Mouse (Mus musculus) liver, adult 2 months (tissue): Measurements from ENCODE around the gene Rad51c. TPM values are rescaled to one million over a fixed set of nuclear protein-coding genes. Genes with fewer than 3 reads are reported as not detected.
"Not testable (repeated sequence)": the region's sequence is repeated elsewhere in the genome, so short reads cannot be mapped to it uniquely, and the experiment has no call there.

Experiments used
- DNase-seq: peaks from one replicate; pipeline ENCODE4 v3.0.0-alpha.2; 2011; ENCODE audit warnings: low read depth, low spot score; ENCODE audit errors: extremely low read depth
- H3K27ac ChIP-seq: fragments of 200-500 bp; replicated peaks from 2 replicates; pipeline ENCODE4 v1.5.1; 2012; ENCODE audit warnings: low read depth, mild to moderate bottlenecking, control low read depth, inconsistent platforms, low read length; ENCODE audit not compliant: insufficient read depth
- H3K27me3 ChIP-seq: fragments of 200-500 bp; 2 replicates; pipeline ENCODE4 v1.6.1; 2012; ENCODE audit warnings: mild to moderate bottlenecking, moderate library complexity, low read length, inconsistent platforms; ENCODE audit not compliant: control insufficient read depth, insufficient read depth
- H3K36me3 ChIP-seq: fragments of 200-500 bp; 2 replicates; pipeline ENCODE4 v1.6.1; 2012; ENCODE audit warnings: low read length, inconsistent platforms; ENCODE audit not compliant: control insufficient read depth, insufficient read depth
- H3K4me1 ChIP-seq: fragments of 200-500 bp; 2 replicates; pipeline ENCODE4 v1.6.1; 2011; ENCODE audit warnings: low read length; ENCODE audit not compliant: control insufficient read depth, insufficient read depth
- H3K4me3 ChIP-seq: fragments of 200-500 bp; 2 replicates; pipeline ENCODE4 v1.5.1; 2011; ENCODE audit warnings: low read depth, mild to moderate bottlenecking, control low read depth, low read length, moderate library complexity; ENCODE audit not compliant: insufficient read depth
- H3K79me2 ChIP-seq: fragments of 200-500 bp; 2 replicates; pipeline ENCODE4 v1.6.1; 2012; ENCODE audit warnings: inconsistent platforms, mild to moderate bottlenecking, low read length, moderate library complexity; ENCODE audit not compliant: control insufficient read depth, insufficient read depth
- H3K9ac ChIP-seq: fragments of 200-500 bp; 2 replicates; pipeline ENCODE4 v1.6.1; 2012; ENCODE audit warnings: low read depth, mild to moderate bottlenecking, control low read depth, inconsistent platforms, low read length
- CTCF ChIP-seq: fragments of 200-500 bp; IDR thresholded peaks from 2 replicates; pipeline ENCODE4 v1.5.1; 2011; ENCODE audit warnings: low read depth, low read length, control low read depth
- POLR2A ChIP-seq: fragments of 200-500 bp; IDR thresholded peaks from 2 replicates; pipeline ENCODE4 v1.6.1; 2011; ENCODE audit warnings: low read length, control low read depth; ENCODE audit not compliant: insufficient read depth; ENCODE audit errors: extremely low read depth
- WGBS: fragments of 180-500 bp; shearing (Covaris S2); methylation state at CpG from one replicate; pipeline ENCODE4 v1.1.7; 2018; 5-methylcytosine and 5-hydroxymethylcytosine counted together
- polyA plus RNA-seq: library from polyadenylated mRNA; depleted of rRNA; stranded (reverse); fragments of >200 nt; gene quantifications from 2 replicates; pipeline ENCODE4 v1.2.3, GENCODE M21; 2012
- total RNA-seq: library from RNA; depleted of rRNA; stranded (reverse); fragments of >200 nt; gene quantifications from 2 replicates; pipeline ENCODE4 v1.2.3, GENCODE M21; 2014

Gene Rad51c
- total and polyA plus RNA-seq, 2 experiments: 0.28 to 0.32 TPM

GRCm38 (mm10) chr11:87420861-87421260 is 16.1 kb upstream of the Rad51c start:
- Histone ChIP-seq H3K27ac (no peak overlapping the region), H3K36me3 (no peaks in the 10 kb centered on the region), H3K4me1 (peaks cover 1% of the 10 kb centered on the region; the same call in 1 of the 2 replicates), H3K4me3 (no peak overlapping the region), H3K9ac (no peak overlapping the region), H3K79me2 (no peaks in the 10 kb centered on the region), H3K27me3 (no peaks in the 10 kb centered on the region)
- no peak for DNase-seq
- no peak for TF ChIP-seq POLR2A

DNA sequence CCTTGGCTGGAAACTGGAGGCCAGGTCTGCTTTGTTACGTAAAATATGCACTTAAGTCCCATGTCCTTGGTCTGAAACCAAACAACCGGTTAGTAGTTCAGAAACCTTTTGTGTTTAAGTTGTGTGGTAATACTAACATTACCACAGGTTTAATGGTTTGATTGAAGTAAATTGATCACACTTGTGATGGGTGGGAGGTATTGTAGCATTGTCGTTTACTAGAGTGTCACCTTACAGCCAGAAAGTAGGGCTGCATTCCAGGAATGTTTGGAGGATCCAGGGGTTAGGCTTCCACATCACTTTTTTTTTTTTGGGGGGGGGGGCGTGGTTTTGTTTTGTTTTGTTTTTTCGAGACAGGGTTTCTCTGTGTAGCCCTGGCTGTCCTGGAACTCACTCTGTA is 11.4 kb upstream of the Rad51c start:
- 68% methylated on average over 5 of the region's 5 CpGs for WGBS
- Histone ChIP-seq H3K27ac (no peak overlapping the region), H3K4me1 (no peaks in the 10 kb centered on the region), H3K27me3 (no peaks in the 10 kb centered on the region), H3K36me3 (no peaks in the 10 kb centered on the region), H3K9ac (no peak overlapping the region), H3K4me3 (no peak overlapping the region), H3K79me2 (no peaks in the 10 kb centered on the region)
- TF ChIP-seq CTCF (no peak), POLR2A (no peak)
- DNase-seq: no peak

GRCm38 (mm10) chr11:87413412-87413811 is 8.7 kb upstream of the Rad51c start:
- not testable (repeated sequence) for H3K79me2 ChIP-seq, H3K9ac ChIP-seq, H3K4me3 ChIP-seq, H3K36me3 ChIP-seq, H3K4me1 ChIP-seq, H3K27me3 ChIP-seq, H3K27ac ChIP-seq
- DNase-seq: peak; percentile 8
- 65% methylated on average over 3 of the region's 3 CpGs for WGBS

- TF ChIP-seq CTCF (no peak), POLR2A (0 out of 2 replicates have a peak, but pooled peaks have one; percentile 51)
- Histone ChIP-seq H3K36me3 (no peaks in the 10 kb centered on the region), H3K4me3 (peak overlapping the region; percentile 75), H3K4me1 (no peaks in the 10 kb centered on the region), H3K79me2 (no peaks in the 10 kb centered on the region), H3K9ac (peak overlapping the region; percentile 65), H3K27ac (peak overlapping the region; percentile 74), H3K27me3 (no peaks in the 10 kb centered on the region)
- peak; percentile 75 for DNase-seq
- under 1% methylated on average over 57 of the region's 58 CpGs for WGBS
Measured at GRCm38 (mm10) chr11:87404111-87404853, 472 bp downstream of the Rad51c start.

- H3K9ac ChIP-seq: no peak overlapping the region
- WGBS: 94% methylated on average over 2 of the region's 2 CpGs
- H3K27ac ChIP-seq: no peak overlapping the region
- H3K36me3 ChIP-seq: no peaks in the 10 kb centered on the region
- DNase-seq: no peak
- no peaks in the 10 kb centered on the region for H3K27me3 ChIP-seq
- H3K79me2 ChIP-seq: no peaks in the 10 kb centered on the region
- H3K4me1 ChIP-seq: no peaks in the 10 kb centered on the region
- no peak overlapping the region for H3K4me3 ChIP-seq
- TF ChIP-seq CTCF: no peak
- no peak for TF ChIP-seq POLR2A
Measured at GRCm38 (mm10) chr11:87398402-87398801, 6.4 kb downstream of the Rad51c start.

- WGBS: 53% methylated on average over 1 of the region's 1 CpGs
Measured at GRCm38 (mm10) chr11:87393855-87394254, 10.9 kb downstream of the Rad51c start.

More at GRCm38 (mm10) chr11:87393855-87394254, 10.9 kb downstream of the Rad51c start:
- H3K4me3 ChIP-seq: no peak overlapping the region
- H3K36me3 ChIP-seq: no peaks in the 10 kb centered on the region
- H3K27ac ChIP-seq: no peak overlapping the region
- no peak overlapping the region for H3K9ac ChIP-seq
- H3K79me2 ChIP-seq: no peaks in the 10 kb centered on the region
- H3K27me3 ChIP-seq: no peaks in the 10 kb centered on the region
- TF ChIP-seq POLR2A (no peak), CTCF (0 out of 2 replicates have a peak, but pooled peaks have one; percentile 13)
- H3K4me1 ChIP-seq: no peaks in the 10 kb centered on the region
- DNase-seq: no peak
